In the genomic region with DNA sequence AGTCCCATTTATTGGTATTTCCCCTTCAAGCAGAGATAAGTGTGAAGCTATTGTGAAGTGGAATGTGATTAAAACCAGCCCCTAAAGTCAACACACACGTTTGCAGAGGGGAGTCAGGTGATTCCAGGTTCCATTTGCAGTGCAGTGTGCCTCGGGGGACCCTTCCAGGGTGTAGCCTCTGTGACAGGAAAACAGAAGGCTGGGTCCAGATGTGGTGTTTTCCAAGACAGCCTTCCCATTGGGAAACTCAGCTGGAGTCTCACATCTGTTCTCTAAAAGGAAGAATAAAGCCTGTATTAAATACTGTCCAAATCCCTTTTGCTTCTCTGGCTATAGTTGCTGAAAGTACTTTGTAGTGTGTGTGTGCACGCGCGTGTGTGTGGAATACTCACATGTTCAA, we compare ENCODE assay signal across 27 mouse cellular contexts. TPM values are rescaled to one million over a fixed set of nuclear protein-coding genes. Genes with fewer than 3 reads are reported as not detected.
"Had no signal": no experiment of that assay in that cellular context is flagged by ENCODE, and none has a peak within 500 bp of the region (broad histone marks: within the 10 kb centered on the region; RNA-seq: fewer than 3 reads in every experiment).

No protein-coding gene starts in this region.

- H3K4me1 ChIP-seq: midbrain, embryonic 10.5 days; midbrain, embryonic 12.5 days; neural tube, embryonic 13.5 days; neural tube, embryonic 15.5 days had no signal

- H3K27ac ChIP-seq: midbrain, embryonic 10.5 days; midbrain, embryonic 12.5 days; neural tube, embryonic 13.5 days; neural tube, embryonic 15.5 days had no signal

- H3K36me3 ChIP-seq: midbrain, embryonic 10.5 days; midbrain, embryonic 12.5 days; neural tube, embryonic 13.5 days; neural tube, embryonic 15.5 days had no signal

- DNase-seq: lung, adult 18-20 months; lung, embryonic 14.5 days; lung, postnatal 10 days; lung, postnatal 4 days; midbrain, embryonic 14.5 days; retina, postnatal 1 day; right cerebral cortex, adult 18-20 months; right cerebral cortex, postnatal 25 days; right cerebral cortex, postnatal 4 days; spleen, adult 18-20 months; thymus, adult 18-20 months; thymus, postnatal 14 days; thymus, postnatal 36 days had no signal

- H3K27me3 ChIP-seq: midbrain, embryonic 12.5 days; neural tube, embryonic 13.5 days; neural tube, embryonic 15.5 days had no signal

- H3K4me3 ChIP-seq: midbrain, embryonic 10.5 days; midbrain, embryonic 12.5 days; myocyte; neural tube, embryonic 13.5 days; neural tube, embryonic 15.5 days had no signal

- H3K4me2 ChIP-seq: lung, embryonic 14.5 days; midbrain, embryonic 12.5 days; neural tube, embryonic 13.5 days; neural tube, embryonic 15.5 days had no signal

- ATAC-seq: midbrain, embryonic 16.5 days had no signal

- H3K9ac ChIP-seq: lung, embryonic 14.5 days; midbrain, embryonic 12.5 days; neural tube, embryonic 13.5 days; neural tube, embryonic 15.5 days had no signal

- H3K9me3 ChIP-seq: midbrain, embryonic 10.5 days; midbrain, embryonic 12.5 days; neural tube, embryonic 13.5 days; neural tube, embryonic 15.5 days had no signal

RNA-seq across cellular contexts. Expression of gene Txndc8, which starts 45.5 kb away (rescaled TPM):
- total RNA-seq: megakaryocyte, adult 5-6 weeks; megakaryocyte-erythroid progenitor cell, adult 5-6 weeks had no signal
- polyA plus RNA-seq: lung, embryonic 14.5 days; lung, embryonic 16.5 days; midbrain, embryonic 10.5 days; midbrain, embryonic 12.5 days; midbrain, embryonic 14.5 days; midbrain, embryonic 16.5 days; myocyte; neural tube, embryonic 11.5 days; neural tube, embryonic 13.5 days; neural tube, embryonic 15.5 days; small intestine, adult 2 months; stomach, embryonic 14.5 days; stomach, embryonic 16.5 days; thymus, postnatal 0 days had no signal
